Mouse (Mus musculus) fat pad, adult 2 months (tissue): Measurements from ENCODE around the gene Pam.
A peak's percentile ranks its signal among the peaks of the same experiment; 100 is the strongest.
"Not testable (repeated sequence)": the region's sequence is repeated elsewhere in the genome, so short reads cannot be mapped to it uniquely, and the experiment has no call there.

Experiments used
- DNase-seq: peaks from one replicate; pipeline ENCODE4 v3.0.0-alpha.2; 2011; ENCODE audit warnings: low read depth, low spot score; ENCODE audit errors: extremely low read depth

Gene Pam

GRCm38 (mm10) chr1:97771727-97772126 is 323.7 kb downstream of the Pam start:
- DNase-seq = no peak

- DNase-seq = no peak
Observed at GRCm38 (mm10) chr1:97771118-97771517, 324.3 kb downstream of the Pam start.

GRCm38 (mm10) chr1:97769904-97770753 is 325.3 kb downstream of the Pam start, which contains the start of the genes Gin1 and Ppip5k2:
Gene Gin1 (plus strand): TSS chr1:97770172.
Gene Ppip5k2 (minus strand): TSS chr1:97770411.
- DNase-seq = peak; percentile 51

- DNase-seq = no peak
Observed at GRCm38 (mm10) chr1:97769294-97769903, 326.0 kb downstream of the Pam start.

GRCm38 (mm10) chr1:97768906-97769293 is 326.5 kb downstream of the Pam start:
- no peak for DNase-seq

- DNase-seq = no peak
Observed at GRCm38 (mm10) chr1:97768089-97768488, 327.4 kb downstream of the Pam start.

GRCm38 (mm10) chr1:97765712-97766111 is 329.7 kb downstream of the Pam start:
- not testable (repeated sequence) for DNase-seq

GRCm38 (mm10) chr1:97761477-97761876 is 334.0 kb downstream of the Pam start:
- no peak for DNase-seq

GRCm38 (mm10) chr1:97760598-97760997 is 334.8 kb downstream of the Pam start:
- no peak for DNase-seq

GRCm38 (mm10) chr1:97759841-97760240 is 335.6 kb downstream of the Pam start:
- DNase-seq = no peak

GRCm38 (mm10) chr1:97754392-97754791 is 341.1 kb downstream of the Pam start:
- no peak for DNase-seq

- no peak for DNase-seq
Observed at GRCm38 (mm10) chr1:97753216-97753615, 342.2 kb downstream of the Pam start.

GRCm38 (mm10) chr1:97748163-97748562 is 347.3 kb downstream of the Pam start:
- no peak for DNase-seq

- DNase-seq = no peak
Observed at GRCm38 (mm10) chr1:97746261-97746660, 349.2 kb downstream of the Pam start.

- no peak for DNase-seq
Observed at GRCm38 (mm10) chr1:97745712-97746111, 349.7 kb downstream of the Pam start.
